ENCODE assay signal across 8 mouse cellular contexts in the genomic region with DNA sequence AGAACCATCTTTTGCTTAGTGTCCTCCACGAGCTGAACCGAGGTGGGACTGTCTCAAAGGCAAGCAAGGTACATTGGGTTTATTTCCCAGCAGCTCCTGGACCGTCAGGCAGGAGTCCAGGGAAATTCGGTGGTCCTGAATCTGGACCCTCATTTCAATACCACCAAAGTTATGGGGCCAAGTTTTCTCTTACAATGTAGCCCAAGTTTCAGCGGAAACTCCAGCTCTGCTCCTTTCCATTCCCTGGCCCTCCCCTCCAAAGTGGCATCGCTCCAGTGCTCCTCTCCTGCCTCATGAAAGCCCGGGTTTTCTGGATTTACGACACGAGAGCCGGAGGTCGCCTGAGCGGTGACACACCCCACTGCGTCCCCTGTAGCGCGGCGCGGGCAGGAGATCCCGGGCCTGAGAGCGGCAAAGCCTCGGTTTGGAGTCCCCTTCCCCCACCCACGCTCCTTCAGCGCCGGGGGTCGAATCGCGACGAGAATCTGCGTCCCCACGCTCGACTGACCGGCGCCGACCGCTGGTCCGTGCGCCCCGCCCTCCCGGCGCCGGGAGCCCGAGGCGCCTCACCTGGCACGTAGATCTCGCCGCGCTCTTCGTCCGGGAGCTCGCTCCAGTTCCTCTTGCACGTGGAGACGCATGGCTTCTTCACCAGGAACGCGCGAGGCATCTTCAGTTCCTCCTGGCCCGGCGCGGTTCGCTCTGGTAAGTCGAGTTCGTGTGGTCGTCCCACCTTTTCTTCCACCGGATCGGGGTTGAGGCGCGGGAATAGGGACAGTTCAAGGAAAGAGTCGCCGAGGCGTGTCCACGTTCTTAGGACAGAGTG. TPM values are rescaled to one million over a fixed set of nuclear protein-coding genes. Genes with fewer than 3 reads are reported as not detected.
A peak's percentile ranks its signal among the peaks of the same experiment; 100 is the strongest.
DNase-seq lines count a peak whose midpoint lies in the region; ATAC-seq lines count a peak whose summit lies in the region.

No protein-coding gene starts in this region.

- DNase-seq in heart, postnatal 4 days, result no peak
- DNase-seq in induced T-regulatory cell, adult 2 months (ENCODE audit: low read depth), result peak; percentile 49
- DNase-seq in gastrocnemius, adult 8-10 months (ENCODE audit: low spot score in 2 of 2), result no peak
- DNase-seq in MN1 (ENCODE audit: low spot score), result no peak

- H3K4me2 ChIP-seq in heart, embryonic 14.5 days (ENCODE audit: low read length), result peak overlapping the region; percentile 75

- H3K27me3 ChIP-seq in heart, embryonic 14.5 days (ENCODE audit: control insufficient read depth, insufficient read depth, low read length), result peaks cover 88% of the 10 kb centered on the region
- peaks cover 99% of the 10 kb centered on the region for H3K27me3 ChIP-seq in megakaryocyte, embryonic 14.5 days (replicated peaks)

- H3K4me1 ChIP-seq in heart, embryonic 14.5 days (ENCODE audit: control insufficient read depth in 2 of 2, insufficient read depth in 2 of 2, low read length in 2 of 2), result peaks cover 6 to 16% of the 10 kb centered on the region in 2 experiments
- H3K4me1 ChIP-seq in megakaryocyte, embryonic 14.5 days, result peaks cover 56% of the 10 kb centered on the region

- no peak overlapping the region for H3K27ac ChIP-seq in heart, embryonic 14.5 days (replicated peaks in 1 of 2; ENCODE audit: control insufficient read depth in 1 of 2, insufficient read depth in 1 of 2, low read depth in 2 of 2, low read length in 2 of 2)

- under 1% methylated on average over 69 of the region's 69 CpGs for WGBS in heart, embryonic 14.5 days

- H3K4me3 ChIP-seq in heart, embryonic 14.5 days (ENCODE audit: control insufficient read depth in 1 of 2, insufficient read depth in 1 of 2, low read depth in 1 of 2, low read length in 2 of 2), result peak overlapping the region; percentile 32 to 49
- H3K4me3 ChIP-seq in megakaryocyte, embryonic 14.5 days (replicated peaks), result peak overlapping the region; percentile 86

- H3K9ac ChIP-seq in heart, embryonic 14.5 days (ENCODE audit: low read length), result peak overlapping the region; percentile 21

- ATAC-seq in heart, embryonic 14.5 days (ENCODE audit: insufficient number of reproducible peaks, insufficient read depth, low FRiP score, low read depth), result no peak
- ATAC-seq in common myeloid progenitor, adult 5-6 weeks (replicated peaks; ENCODE audit: low read depth, poor library complexity, severe bottlenecking), result 0 out of 2 replicates have a peak, but pooled peaks have one; percentile 5
- no peak for ATAC-seq in activated CD4-positive, CD25-positive, alpha-beta regulatory T cell, adult 4 months

- no peaks in the 10 kb centered on the region for H3K9me3 ChIP-seq in heart, embryonic 14.5 days (ENCODE audit: control insufficient read depth, low read length)
- no peaks in the 10 kb centered on the region for H3K9me3 ChIP-seq in megakaryocyte, embryonic 14.5 days

- H3K36me3 ChIP-seq in heart, embryonic 14.5 days (ENCODE audit: control insufficient read depth, insufficient read depth, low read length), result no peaks in the 10 kb centered on the region
- H3K36me3 ChIP-seq in megakaryocyte, embryonic 14.5 days (replicated peaks; ENCODE audit: low read length), result no peaks in the 10 kb centered on the region

RNA-seq across cellular contexts. Expression of a gene that starts 0.6 kb away (rescaled TPM):
- 0.09 TPM in 1 of 2 replicates, not detected in the other for polyA plus RNA-seq in heart, embryonic 14.5 days (2014; fragmentation: Nextera tagmentation; extraction: Ambion mirVana)
- total RNA-seq in heart, postnatal 4 days (2021), result not detected
- total RNA-seq in common myeloid progenitor, adult 5-6 weeks (2017), result not detected in 2 replicates
- polyA plus RNA-seq in megakaryocyte, embryonic 14.5 days (2012; ENCODE audit: insufficient read depth, low replicate concordance), result not detected in 2 replicates
- total RNA-seq in gastrocnemius, adult 8-10 months (2022), result not detected
- polyA plus RNA-seq in activated CD4-positive, CD25-positive, alpha-beta regulatory T cell, adult 4 months (2017; shearing (Covaris generic)), result not detected

RNA-seq across cellular contexts. Expression of a gene that starts 8.0 kb away (rescaled TPM):
- polyA plus RNA-seq in heart, embryonic 14.5 days (2014; fragmentation: Nextera tagmentation; extraction: Ambion mirVana), result 2.5 and 3.0 TPM in 2 replicates
- 1 to 10 TPM; 3.8 to 4.6 TPM for total RNA-seq in heart, postnatal 4 days (2021)
- total RNA-seq in common myeloid progenitor, adult 5-6 weeks (2017), result 5.2 and 8.0 TPM in 2 replicates
- 23.7 and 35.2 TPM in 2 replicates for polyA plus RNA-seq in megakaryocyte, embryonic 14.5 days (2012; ENCODE audit: insufficient read depth, low replicate concordance)
- 1 to 10 TPM; 2.0 to 2.6 (median 2.5) TPM for total RNA-seq in gastrocnemius, adult 8-10 months (2022)
- 1 to 10 TPM; 5.1 to 8.6 TPM for polyA plus RNA-seq in activated CD4-positive, CD25-positive, alpha-beta regulatory T cell, adult 4 months (2017; shearing (Covaris generic))

RNA-seq across cellular contexts. Expression of a gene that starts 41.8 kb away (rescaled TPM):
- 68.8 and 78.5 TPM in 2 replicates for polyA plus RNA-seq in heart, embryonic 14.5 days (2014; fragmentation: Nextera tagmentation; extraction: Ambion mirVana)
- 10 to 100 TPM; 92.4 to 94.5 TPM for total RNA-seq in heart, postnatal 4 days (2021)
- 65.1 and 78.4 TPM in 2 replicates for total RNA-seq in common myeloid progenitor, adult 5-6 weeks (2017)
- polyA plus RNA-seq in megakaryocyte, embryonic 14.5 days (2012; ENCODE audit: insufficient read depth, low replicate concordance), result 356 and 520 TPM in 2 replicates
- 10 to 100 TPM; 40.5 to 63.8 (median 50.9) TPM for total RNA-seq in gastrocnemius, adult 8-10 months (2022)
- 10 to 100 TPM; 65.1 to 70.2 TPM for polyA plus RNA-seq in activated CD4-positive, CD25-positive, alpha-beta regulatory T cell, adult 4 months (2017; shearing (Covaris generic))

RNA-seq across cellular contexts. Expression of a gene that starts 49.5 kb away (rescaled TPM):
- 16.5 and 17.9 TPM in 2 replicates for polyA plus RNA-seq in heart, embryonic 14.5 days (2014; fragmentation: Nextera tagmentation; extraction: Ambion mirVana)
- 1 to 10 TPM; 7.8 to 7.9 TPM for total RNA-seq in heart, postnatal 4 days (2021)
- total RNA-seq in common myeloid progenitor, adult 5-6 weeks (2017), result 1.3 and 2.9 TPM in 2 replicates
- polyA plus RNA-seq in megakaryocyte, embryonic 14.5 days (2012; ENCODE audit: insufficient read depth, low replicate concordance), result 3.6 and 4.0 TPM in 2 replicates
- total RNA-seq in gastrocnemius, adult 8-10 months (2022), result 1 to 10 TPM; 5.3 to 6.4 (median 5.9) TPM
- polyA plus RNA-seq in activated CD4-positive, CD25-positive, alpha-beta regulatory T cell, adult 4 months (2017; shearing (Covaris generic)), result 10 to 100 TPM; 16.3 to 18.4 TPM

RNA-seq across cellular contexts. Expression of a gene that starts 50.2 kb away (rescaled TPM):
- 19.7 and 20.0 TPM in 2 replicates for polyA plus RNA-seq in heart, embryonic 14.5 days (2014; fragmentation: Nextera tagmentation; extraction: Ambion mirVana)
- total RNA-seq in heart, postnatal 4 days (2021), result 10 to 100 TPM; 38.3 to 49.2 TPM
- total RNA-seq in common myeloid progenitor, adult 5-6 weeks (2017), result 56.7 and 74.3 TPM in 2 replicates
- polyA plus RNA-seq in megakaryocyte, embryonic 14.5 days (2012; ENCODE audit: insufficient read depth, low replicate concordance), result 26.7 and 57.5 TPM in 2 replicates
- total RNA-seq in gastrocnemius, adult 8-10 months (2022), result 10 to 100 TPM; 17.2 to 23.9 (median 21.6) TPM
- 10 to 100 TPM; 21.9 to 37.3 TPM for polyA plus RNA-seq in activated CD4-positive, CD25-positive, alpha-beta regulatory T cell, adult 4 months (2017; shearing (Covaris generic))
